Mouse (Mus musculus) monocyte, adult 2 months (primary cell): ENCODE measurements around the gene Cd27.

Source experiments
- DNase-seq, 2 experiments: peaks; one replicate each; pipeline ENCODE4 v3.0.0; 2022; ENCODE audit warnings: low spot score in 2 of 2, low read depth in 1 of 2

Gene Cd27

DNA sequence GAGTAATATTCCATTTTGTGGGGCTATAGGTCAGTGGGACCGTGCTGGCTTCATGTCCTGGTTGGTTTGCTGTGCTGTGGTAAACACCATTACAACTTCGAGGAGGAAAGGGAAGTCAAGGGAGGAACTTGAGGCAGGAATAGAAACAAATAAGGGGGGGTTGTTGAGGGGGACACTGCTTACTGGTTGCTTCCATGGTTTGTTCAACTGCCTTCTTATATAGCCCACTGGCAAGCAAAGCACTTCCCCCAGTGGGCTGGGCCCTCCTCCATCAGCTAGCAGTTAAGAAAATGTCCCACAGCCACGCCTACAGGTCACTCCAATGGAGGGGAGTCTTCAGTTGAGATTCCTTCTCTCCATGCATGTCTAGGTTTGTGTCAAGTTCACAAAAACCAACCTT lies 15.5 kb upstream of the Cd27 start:
- DNase-seq, result no peak

DNA sequence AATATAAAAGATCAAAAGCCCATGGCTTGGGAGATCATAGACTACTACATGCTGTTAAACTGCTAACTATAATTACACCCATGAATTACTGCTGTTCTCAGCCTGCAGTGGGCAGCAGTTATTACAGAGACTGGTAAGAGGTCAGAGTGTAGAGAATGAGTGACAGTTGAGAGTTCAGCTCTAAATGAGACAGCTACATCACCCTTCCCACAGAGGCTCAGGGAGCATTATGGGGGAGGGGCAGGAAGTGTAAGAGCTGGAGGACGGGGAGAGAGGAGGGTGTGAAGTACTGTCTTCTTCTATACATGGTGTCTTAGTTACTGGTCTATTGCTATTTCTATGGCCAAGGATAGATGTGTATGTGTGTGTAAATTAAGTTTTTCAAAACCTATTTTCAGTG lies 7.7 kb upstream of the Cd27 start:
- DNase-seq, result no peak

DNA sequence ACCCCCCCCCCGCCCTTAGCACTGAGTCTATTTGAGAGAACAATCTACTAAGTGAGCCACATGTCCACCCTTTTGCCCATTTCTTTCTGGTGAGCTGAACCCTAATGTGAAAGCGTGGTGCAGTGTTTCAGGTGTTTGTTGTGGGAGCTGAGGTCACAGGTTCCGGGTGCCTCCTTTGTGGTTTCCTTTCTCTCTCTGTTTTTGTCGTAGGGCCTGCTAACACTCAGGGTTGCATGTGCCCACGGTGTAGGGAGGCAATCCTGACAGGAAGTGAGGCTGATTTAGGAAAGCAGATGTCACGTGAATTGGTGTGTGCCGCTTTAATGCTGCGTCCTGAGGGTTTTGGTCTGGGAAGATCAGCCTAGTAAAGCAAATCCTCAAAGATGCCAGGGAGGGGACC lies 4.8 kb upstream of the Cd27 start:
- DNase-seq, result no peak

DNA sequence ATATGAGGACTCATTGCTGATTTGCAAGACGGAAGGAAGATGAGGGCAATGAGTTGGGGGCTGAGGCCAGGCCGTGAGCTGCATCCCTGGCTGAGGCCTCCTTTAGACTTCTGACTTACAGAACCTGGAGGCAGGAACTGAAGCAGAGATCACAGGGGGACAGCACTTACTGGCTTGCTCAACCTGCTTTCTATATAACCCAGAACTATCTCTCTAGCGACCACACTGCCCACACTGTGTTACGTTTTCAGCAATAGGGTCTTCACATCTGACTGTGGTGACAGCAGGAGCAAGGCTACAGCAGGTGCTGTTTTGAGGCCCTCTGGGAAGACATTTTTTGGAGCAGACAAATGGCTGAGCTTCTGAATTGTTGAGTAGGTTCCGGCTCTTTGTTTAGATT lies 3.8 kb upstream of the Cd27 start:
- no peak for DNase-seq

DNA sequence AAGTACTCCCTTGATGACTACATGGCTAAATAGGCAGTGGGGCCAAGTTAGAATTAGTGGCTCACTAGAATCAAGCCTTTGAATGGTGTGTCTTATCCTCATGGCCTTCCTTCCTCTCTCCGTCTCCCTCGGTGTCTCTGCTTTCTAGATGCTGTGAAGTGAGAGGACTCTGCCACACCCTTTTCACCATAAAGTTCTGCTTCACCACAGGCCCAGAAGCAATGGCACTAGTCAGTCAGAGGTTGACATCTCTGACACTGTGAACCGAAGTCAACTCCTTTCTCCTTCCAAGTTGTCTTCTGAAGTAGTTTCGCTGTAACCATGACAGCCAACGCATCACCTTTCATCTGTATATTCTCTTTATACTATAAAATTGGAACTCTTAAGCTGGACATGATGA lies 2.7 kb upstream of the Cd27 start:
- no peak for DNase-seq

DNA sequence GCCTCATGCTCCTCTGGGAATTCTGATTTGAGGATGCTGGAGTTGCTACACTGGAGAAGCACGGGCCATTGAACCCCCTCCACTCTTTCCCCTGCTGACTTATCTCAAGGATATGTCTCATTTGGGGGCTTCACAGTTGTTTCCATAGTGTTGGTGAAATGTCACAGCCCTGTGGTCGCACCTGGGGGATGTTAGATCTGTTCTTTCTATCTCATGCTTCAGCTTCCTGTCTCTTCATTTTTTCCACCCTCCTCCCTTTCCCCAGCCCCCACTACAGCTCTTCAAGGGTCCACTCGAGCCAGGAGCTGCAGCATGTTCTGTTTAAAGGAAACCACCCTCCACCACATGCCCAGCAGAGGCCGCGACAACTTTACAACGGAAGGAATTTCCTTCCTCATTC lies 1.6 kb upstream of the Cd27 start:
- no peak for DNase-seq

DNA sequence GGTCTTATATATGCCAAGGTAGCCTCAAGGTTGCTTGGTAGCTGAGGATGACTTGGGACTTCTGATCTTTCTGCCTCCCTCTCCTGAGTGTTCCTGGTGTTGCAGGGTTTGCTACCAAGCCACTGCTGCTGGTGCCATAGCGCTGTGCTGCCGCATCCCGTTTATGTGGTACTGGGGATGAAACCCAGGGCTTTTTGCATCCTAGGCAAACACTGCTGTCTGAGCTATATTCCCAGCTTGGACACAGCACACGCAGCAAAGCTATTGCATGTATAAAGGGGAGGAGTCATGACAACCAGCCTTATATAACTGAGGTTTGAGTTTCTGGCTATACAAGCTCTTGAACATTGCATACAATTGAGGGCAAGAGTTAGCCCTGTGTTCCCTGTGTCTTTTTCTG lies 611 bp upstream of the Cd27 start:
- no peak for DNase-seq

DNA sequence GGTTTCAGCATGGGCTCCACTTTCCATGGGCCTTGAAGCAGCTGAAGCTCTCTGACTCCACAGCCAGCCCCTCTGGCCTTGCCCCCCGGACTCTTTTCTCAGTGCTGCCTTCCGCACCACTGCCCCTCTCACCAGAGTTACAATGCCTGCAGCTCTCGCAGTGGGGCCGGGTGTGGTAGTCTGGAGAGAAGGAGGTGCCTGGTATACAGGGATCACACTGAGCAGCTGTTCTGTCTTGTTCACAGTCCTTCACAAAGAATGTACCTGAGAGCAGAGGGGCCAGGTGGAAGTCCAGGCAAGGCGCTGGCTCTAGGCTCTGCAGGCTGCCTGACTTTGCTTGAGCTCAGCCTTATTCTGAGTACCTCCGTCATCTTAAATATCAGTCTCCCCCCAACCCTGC lies 469 bp downstream of the Cd27 start:
- no peak for DNase-seq

DNA sequence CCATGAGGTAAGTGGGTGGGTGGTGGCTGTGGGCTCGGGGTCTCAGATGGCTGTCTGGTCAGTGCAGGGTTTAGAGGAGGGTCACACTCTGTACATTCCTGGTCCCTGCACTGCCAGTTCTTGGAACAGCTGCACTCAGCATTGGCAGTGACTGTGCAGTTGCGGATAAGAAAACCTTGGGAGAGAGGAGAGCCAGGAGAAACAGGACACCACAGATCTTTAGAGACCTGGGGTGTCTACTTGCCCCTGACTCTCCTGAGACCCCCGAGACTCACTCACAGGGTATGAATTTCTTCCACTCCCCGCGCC lies 2.3 kb downstream of the Cd27 start:
- no peak for DNase-seq

DNA sequence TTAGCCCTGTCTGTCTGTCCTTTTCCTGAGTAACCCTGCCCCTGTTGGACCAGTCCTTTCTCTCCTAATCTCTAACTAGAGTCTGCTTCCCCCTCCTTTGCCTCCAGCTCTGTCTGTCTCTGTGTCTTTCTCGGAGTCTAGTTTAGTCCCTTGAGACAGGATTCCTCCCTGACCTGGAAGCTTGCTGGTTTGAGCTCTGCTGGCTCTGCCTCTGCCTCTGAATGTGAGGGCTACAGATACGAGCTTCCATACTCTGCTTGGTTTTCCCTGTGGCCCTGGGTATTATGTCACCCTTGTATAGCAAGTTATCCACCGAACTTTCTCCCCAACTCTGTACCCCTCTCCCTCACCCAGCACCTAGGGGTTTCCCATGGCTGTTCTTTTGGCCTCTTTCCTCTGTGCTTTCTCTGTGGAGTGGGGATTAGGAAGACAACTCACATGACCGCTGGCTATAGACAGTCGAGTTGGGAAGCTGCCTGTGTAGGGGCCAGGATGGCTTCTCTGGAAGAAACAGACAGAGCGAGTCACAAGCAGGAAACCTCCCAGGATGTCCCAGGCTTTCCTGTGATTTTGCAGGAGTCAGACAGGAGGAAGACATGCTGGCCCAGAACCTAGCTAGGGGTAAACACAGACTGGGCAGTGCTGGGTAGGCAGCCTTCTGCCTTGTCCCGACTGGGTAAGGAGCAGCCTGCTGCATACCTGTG lies 2.8 kb downstream of the Cd27 start:
- DNase-seq, result no peak

DNA sequence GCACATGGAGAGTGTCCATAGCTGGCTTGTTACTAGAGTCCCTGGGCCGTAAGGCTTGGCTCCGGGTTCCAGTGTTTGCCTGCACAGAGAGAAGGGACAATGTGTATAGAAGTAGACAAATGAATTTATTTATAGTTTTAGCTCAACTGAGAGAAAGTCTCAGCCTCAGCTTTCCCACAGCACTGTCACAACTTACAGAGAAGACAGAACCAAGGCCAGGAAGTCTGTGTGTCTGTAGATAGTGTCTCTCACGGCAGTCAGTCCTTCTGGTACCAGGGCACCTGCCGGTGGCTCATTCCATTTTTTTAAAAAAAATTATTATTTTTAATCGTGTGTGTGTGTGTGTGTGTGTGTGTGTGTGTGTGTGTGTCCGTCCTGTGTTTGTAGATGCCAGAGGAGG lies 4.3 kb downstream of the Cd27 start:
- DNase-seq, result no peak

DNA sequence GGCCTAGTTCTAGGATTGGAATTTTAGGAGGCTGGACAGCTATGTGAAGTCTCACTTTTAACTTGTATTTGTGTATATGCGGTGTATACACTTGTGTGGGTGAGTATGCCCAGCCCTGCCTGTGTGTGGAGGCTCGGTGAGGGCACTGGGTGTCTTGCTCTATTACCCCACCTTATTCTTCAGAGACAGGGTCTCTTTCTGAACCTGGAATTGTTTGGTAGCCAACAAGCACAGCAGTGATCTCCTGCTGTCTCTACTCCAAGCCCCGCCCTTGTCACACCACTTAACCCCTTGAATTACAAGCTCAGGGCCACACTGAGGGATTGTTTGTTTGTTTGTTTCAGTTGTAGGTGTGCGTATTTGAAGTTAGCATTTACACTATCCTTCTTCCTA lies 4.8 kb downstream of the Cd27 start:
- no peak for DNase-seq

DNA sequence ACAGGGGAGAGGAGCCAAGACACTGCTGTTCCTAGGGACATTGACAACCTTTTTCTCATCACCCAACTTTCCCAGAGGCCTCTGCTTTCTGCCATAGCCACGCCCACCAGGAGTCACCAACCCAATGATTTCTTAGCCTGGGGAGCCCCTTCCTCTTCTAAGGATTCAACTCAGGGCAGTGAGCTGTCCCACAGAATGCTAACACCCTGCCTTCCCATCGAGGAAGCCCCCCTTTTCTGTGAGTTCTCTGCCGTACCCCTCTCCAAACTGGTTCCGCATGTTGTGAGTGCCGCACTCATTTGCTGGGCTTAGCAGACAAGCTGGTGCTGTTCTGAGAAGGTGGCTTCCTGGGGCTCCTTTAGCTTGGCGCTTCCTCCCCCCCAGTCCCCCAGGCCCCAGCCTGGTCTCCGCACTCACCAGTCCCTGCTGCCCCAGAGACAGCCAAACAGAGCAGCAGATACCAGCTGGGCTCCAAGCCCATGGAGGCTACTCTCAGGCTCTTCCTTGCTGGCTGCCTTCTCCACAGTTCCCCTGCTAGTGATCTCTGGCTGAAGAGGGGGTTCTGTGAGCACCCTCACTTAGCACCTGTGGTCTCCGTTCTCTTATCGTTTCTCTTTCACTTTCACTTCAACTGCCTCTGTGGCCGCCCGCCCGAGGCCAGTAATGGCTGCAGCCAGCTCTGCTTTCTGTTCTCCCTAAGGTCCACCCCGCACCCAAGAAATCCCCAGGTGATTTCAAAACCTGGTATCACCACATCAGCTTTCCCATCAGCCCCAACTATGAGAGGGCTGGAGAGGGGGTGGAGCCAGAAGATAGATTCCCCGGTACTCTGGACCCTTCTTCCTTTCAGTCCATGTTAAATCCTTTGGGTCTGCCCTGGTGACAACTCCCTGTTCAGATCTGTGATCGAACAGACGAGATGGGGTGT lies 5.4 kb downstream of the Cd27 start, which contains the start of gene Tapbpl:
Gene Tapbpl, minus strand, starts transcription at position 744 of the 928 bp plus-strand sequence.
- DNase-seq, result peak in 1 of 2 experiments; percentile 39

DNA sequence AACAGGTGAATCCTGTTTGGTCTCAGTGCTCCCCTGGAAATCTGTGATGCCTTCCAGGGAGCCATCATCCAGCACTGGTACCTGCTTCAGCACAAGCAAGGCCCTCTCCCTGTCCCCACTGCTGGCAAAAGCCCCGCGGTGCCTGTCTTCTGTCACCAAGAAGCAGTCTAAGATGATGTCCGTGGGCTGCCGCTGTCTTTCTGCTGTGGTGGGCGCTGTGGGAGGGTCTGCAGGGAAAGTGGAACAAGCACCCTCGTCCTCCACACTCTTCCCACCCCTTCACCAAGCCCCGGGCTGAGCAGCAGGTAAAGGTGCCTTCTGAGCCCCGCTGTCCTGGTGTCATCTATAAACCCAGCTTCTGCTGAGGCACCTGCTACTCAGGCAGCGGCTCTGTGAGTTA lies 6.2 kb downstream of the Cd27 start:
- DNase-seq, result no peak

DNA sequence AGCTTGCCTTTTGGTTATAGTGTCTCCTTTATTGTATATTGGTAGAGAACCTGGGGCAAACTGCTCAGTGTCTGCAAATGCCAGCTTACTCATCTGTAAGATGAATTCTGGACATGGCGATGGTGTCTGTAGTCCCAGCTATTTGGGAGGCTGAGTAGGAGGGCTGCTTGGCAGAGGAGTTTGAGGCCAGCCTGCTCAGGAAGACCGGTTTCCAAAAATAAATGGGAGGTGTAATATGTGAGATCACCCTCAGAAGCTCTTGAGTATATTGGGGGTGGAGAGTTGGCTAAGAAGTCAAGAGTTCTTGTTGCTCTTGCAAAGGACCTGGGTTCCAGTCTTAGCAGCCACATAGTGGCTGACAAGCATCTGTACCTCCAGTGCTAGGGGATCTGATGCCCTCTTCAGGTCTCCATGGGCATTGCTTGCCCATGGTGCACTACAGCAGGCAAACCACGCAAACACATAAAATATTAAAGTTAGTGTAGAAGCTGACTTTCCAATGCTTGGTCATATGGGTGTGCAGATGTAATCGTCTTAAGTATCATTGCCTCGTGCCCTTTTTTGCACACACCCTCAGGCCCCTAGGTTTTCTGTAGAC lies 11.2 kb downstream of the Cd27 start:
- no peak for DNase-seq

DNA sequence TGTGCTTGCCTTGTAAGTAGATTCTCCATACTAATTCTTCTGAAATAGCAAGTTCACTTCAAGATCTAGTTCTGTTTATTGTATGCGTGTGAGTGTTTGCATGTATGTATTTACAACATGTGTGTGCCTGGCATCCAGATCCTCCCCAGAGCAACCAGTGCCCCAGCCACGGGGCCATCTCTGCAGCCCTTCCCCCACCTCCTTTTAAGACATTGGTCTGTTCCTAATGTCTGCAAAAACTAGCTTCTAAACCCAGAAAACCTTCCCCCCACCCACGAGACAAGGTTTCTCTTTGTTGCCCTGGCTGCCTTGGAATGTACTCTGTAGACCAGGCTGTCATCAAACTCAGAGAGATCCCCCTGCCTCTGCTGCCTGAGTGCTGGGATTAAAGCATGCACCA lies 14.2 kb downstream of the Cd27 start:
- DNase-seq, result no peak

DNA sequence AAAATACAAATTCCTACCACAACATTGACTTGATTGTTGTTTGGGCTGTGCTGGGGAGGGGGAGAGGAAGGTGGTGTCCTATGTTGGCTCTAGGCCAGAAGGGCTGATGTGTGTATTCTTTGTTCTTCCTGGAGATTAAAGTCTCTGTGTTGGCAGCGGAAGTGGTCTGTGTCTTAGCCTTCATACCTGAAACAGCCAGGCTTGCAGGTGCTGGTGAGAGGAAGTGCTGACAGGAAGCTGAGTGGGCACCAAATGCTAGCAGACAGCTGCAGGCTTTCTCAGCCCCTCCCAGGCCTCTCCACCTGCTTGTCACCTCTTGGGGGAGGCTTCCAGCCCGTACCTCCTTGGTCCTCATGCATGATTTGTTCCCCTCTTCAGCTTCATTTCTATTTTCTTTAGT lies 14.7 kb downstream of the Cd27 start:
- no peak for DNase-seq

DNA sequence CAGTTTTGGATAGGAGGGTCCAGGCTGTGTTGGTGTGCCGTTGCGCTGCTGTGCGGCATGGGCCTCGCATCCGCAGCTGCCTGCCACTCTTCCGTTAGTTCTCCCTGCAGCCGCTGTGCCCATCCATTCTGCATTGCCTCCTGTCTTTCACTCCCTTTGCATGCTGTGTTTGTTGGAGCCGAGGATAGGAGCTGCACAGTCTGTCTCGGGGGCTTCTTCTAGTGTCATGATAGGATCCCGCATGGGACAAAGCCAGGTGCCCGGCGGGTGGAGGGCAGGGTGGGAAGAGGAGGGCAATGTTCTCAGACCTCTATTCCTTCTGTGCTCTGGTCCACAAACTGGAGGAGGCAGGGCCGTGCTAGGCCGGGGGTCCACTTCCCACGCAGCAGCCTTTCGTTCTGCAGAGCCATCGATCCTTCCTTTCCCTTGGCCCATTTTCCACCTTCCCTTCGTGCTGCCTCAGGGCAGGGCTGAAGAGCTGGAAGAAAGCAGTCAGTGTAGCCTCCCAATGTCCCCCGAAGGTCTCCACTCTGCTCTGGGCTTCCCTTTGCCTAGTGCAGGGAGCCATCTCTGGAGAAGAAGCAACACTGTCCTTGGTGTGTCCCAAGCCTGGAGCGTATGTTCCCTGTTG lies 15.6 kb downstream of the Cd27 start:
- no peak for DNase-seq

DNA sequence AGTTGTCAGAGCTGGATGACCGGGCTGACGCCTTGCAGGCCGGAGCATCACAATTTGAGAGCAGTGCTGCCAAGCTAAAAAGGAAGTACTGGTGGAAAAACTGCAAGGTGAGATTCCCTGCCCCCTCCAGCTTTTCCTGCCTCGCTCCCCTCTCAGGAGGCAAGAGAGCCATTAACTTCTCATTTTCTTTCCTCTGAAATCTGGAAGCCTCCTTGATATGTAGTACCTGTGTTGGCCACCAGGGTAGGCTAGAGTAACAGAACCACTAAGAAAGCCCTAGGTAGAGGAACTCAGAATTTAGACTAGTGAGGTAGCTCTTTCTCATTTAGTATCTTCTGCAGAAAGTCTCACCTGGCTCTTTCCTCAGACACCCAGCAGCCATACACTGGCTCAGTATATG lies 17.8 kb downstream of the Cd27 start:
- DNase-seq, result peak; percentile 42 to 60

DNA sequence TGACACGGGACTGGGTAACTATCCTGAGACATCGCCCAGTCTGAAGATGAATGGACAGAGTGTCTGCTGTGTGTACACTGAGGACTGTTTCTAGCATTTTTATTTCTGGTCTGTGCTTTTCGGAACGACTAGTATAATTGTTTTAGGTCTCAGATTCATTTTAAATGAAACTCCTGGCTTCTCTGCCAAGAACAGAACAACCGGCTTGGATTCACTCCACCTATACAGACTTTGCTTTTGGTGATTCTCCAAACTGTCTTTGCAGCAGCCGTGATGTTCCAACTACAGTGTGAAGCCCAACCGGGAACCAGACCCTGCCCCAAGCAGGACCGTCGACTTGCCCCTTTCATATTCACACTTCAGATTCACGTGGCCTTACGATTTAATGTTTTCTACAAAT lies 18.9 kb downstream of the Cd27 start:
- no peak for DNase-seq

DNA sequence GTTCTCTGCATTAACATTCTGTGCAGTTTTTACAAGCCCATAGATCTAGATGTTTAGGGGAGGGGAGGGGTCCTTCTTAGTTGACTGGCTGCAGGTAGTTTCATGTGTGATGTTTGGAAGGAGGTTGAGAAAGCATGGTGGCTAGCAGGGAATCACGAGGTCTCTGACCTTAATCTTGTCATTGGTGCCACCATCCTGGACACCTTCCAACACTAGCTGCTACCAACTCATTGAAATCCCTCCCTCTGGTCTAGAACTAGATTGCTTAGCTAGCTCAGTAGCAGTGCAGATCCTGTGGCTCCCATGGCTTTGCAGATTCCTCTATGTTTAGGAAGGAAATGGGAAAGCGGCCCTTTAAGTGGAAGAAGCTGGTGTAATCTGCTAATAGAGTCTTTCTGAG lies 19.9 kb downstream of the Cd27 start:
- no peak for DNase-seq
